Mouse (Mus musculus): ENCODE results near the gene Ston2.

Ston2 gene

DNA sequence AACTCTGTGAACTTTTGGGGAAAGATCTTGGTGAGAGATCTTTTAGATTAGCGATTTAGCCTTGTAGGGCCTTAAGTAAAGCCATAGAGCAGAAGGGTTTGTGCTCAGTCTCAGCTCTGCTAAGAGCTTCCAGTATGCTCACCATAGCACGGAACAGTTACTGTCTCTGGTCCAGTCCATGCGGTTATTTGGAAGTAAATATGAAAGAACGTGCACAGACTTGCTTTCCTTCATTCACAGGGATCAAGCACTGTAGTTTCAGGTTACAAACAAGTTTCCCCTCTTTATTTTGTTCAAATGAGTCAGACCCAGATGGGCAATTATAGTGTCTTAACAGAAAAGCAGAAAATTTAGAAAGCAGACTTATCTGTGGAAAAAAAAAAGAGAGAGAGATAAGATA is 125.3 kb downstream of the Ston2 start:
- no peak for DNase-seq (ENCODE audit: low spot score)

DNA sequence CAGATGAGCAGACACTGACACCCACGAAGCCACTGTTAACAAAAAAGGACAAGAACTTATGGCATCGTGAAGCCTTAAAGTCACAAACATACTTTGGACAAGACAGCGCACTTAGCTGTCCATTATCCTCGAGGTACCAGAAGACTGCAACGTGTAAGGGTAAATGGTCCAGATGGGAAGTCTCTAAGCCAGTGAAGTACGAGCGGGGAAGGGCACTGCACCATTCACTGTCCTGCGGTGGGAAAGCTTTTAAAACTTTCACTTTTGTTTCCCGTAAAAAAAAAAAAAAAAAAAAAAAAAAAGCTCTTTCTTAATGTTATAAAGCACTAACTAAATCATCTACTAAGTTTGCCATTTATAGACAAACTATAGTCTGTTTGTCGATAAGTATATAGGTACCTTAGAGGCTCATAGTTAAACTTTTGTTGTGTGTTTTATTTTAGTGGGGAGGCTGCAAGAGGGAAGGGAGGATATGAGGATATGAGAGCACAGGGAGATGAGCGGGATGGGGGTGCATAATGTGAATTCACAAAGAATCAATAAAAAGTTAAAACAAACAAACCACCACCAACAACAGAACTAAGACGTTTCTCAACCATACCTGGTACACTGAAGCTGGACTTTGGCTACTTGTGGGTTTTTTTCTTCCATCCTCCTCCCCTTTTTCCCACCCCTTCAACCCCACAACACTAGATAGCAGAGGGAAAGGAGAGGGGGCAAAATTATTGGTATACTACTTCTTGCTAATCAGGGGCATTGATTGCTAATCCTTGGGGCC is 127.4 kb downstream of the Ston2 start:
- no peak for DNase-seq (ENCODE audit: low spot score)

DNA sequence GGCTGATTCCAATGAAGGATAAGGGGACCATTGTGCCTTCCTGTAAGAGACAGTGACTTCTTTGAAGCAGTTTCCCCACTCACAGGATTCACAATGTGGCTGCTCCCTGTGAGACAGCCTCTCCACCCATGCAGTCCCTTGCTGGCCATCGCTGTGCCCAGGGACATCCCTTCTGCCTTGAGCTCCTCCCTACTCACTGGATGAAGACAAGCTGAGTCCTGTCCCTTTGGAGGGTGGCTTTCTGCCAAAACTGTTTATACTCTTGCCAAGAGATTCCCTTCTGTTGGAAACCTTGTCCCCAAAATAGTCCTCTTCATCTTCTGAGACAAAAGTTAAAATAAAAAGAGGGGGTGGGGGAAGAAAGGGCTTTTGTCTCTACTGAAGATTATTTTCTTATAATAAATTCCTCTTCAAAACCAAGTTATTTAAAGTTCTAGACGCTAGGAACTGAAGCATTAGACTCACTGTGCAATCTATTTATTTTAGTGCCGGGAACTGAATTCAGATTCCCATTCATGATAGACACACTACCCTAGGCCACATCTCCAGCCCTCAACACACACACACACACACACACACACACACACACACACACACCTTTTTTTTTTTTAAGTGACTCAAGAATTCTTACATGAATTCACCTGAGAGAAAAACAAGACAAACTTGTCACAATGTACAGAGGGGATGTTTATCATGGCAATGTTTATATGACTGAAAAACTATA is 133.6 kb downstream of the Ston2 start:
- DNase-seq (ENCODE audit: low spot score) = no peak

DNA sequence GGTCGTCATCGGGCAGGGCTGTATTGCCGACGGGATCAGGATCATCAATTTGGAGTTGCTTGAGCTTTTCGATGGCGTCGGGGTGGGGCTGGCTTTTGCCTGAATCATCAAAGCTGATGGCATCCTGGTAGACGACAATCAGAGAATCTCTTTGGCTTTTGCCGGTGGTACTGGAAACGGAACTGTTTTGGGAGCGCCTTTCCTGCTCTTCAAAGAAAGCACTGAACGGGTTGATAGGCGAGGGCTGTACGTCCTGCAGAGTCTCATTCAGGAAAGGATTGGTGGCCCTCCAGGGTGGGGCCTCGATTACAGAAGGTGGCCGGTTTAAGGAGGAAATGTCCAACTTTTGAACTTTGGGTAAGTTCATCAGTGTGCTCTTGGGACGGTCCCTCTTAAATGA is 139.8 kb downstream of the Ston2 start:
- DNase-seq (ENCODE audit: low spot score) = no peak

DNA sequence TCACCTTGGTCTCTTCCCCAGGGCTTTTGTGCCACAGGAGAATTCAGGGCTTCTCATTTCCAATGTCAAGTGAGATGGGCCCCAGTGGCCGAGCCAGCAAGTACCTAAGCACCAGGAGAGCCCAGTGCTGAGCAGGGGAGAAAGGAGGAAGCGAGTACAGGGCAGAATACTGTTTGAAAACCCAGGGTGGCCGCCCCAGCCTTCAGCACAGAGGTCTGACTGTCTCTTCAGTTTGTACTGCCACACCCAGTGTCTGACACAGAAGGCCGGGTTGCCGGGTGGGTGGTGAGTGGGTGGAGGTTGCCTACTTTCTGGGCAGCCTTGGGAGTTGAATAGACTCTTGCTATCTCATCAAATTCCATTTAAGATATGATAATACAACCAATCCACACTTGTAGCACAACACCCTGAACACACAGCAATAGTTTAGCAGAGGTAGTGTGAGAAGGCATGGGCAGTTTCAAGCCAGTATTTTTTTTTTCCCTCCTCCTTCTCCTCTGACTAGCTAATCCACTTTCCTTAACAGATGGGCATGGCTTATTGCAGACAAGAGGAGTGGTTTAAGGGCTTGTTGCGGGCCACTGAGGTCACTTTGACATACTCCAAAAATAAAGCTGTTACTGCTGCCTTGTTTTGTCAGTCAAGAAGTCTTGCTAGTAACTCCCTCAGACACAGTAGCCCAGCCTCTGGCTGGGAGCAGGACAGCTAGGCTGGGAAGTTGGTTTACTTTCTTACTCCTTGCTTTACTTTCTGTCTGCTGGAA is 142.6 kb downstream of the Ston2 start:
- no peak for DNase-seq (ENCODE audit: low spot score)

DNA sequence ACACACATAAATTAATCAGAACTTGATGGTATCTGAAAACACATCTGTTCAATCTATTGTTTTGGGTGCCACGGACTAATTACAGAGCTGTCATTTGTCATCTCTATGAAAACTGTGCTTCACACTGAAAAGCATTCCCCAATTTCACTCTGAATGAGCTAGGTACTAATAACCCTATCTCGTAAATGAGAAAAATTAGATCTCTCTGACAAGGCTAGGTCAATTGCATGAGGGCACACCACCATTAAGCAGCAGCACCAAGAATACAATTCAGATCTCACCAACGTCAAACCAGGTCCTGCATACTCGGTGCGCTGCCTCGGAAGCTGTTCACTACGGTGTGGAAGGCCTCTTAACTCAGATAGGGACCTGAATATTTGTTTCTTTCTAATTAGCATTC is 145.0 kb downstream of the Ston2 start:
- DNase-seq (ENCODE audit: low spot score) = peak; percentile 55

DNA sequence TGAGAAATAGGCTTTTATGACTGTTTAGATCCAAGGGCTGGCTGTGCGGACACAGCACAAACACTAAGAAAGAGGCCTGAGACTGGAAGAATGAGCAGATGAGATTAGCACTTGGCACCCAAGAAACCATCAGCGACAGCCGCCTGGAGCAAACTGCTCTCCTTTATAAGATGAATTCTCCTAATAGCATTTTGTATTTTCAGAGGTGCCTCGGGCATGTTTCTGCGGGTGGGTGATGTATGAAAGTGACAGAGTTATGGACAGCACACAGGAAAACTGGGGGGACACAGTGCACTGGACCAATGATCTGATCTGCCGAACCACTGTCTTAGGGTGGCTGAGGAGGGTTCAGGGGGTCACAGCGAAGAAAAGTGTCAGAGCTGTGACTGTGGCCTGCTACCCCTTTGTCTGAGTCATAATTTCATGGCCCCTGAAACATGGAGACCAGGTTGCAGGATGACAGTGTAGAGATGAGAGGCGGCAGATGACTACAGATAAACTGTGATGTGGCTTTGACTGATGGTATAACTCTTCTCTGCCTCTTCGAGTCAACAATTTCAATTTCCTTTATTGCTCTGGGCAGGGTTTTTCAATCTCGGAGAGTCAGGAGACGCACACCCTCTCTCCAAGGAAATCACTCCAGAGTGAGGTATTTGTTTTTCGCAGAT is 145.6 kb downstream of the Ston2 start:
- DNase-seq (ENCODE audit: low spot score) = no peak

DNA sequence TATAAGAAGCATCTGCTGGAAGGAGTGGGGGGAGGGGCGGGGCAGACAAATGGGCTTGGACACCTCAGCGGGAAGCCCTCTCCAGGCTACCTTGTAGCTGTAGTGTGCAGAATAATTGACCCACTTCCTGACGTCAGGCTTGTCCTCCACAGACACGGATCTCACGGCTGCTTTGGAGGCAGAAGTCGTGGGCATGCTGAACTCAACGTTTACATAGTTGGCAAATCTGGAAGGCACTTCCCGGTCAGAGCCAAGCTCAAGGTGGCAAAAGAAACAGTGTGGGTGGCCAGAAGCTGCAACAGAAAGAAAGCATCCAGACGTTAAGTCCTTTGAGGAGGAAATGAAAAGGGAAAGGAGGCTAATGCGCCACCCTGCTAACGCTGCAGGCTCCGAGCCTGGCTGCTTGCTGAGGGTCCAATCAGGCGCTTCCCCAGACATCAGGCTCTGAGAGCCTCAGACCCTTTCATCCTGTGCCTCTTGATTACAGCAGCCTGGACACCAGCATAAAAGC is 146.5 kb downstream of the Ston2 start:
- peak; percentile 95 for DNase-seq (ENCODE audit: low spot score)

DNA sequence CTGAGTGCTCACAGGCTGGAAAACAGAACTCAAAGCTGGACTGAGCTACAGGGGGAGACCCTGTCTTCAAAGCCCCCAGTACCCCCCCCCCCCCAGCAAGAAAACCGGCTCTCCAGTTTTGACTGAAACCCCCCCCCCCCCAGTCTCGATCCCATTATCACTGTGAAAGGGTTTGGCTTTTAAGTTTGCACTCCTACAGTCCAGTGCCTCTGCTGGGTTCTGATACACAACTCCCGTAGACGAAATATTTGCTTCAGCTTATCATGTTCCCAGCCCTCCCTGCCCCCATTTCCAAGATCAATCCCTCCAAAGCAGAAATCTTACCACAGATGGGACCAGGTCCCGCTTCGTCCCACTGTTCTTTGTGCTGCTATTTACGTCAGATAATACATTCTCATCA is 147.1 kb downstream of the Ston2 start:
- no peak for DNase-seq (ENCODE audit: low spot score)

DNA sequence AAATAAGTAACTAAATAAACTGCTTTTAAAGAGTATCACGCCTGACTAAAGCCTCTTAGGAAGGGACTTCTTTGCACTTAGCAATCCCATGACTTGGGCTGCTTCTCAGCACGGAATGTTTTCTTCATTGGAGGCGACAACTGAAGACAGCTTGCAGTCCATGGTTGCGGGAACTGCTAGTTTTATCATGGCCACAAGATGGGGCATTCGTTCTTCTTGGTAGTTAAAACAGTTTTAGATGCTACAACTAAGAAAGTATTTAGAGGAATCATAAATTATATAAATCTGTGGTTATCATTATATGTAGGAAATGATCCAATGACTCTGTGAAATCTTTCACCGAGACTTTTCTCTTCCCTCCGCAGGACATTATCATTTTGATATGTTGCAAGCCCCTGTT is 147.5 kb downstream of the Ston2 start:
- peak; percentile 87 for DNase-seq (ENCODE audit: low spot score)

DNA sequence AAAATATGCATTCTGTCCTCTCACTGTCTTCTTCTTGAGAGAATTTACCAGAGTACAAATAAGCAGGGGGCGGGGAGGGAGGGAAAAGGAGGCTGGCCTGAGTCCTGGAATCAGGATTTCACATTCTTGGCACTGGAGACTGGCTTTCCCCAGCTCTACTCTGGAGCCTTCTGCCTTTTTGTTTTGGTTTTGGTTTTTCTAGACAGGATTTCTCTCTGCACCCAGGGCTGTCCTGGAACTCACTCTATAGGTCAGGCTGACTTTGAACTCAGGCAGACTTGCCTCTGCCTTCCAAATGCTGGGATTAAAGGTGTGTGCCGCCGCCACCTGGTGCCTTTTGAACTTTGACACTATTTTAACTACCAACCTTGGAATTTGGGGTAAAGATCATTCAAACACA is 149.8 kb downstream of the Ston2 start:
- DNase-seq (ENCODE audit: low spot score) = no peak

DNA sequence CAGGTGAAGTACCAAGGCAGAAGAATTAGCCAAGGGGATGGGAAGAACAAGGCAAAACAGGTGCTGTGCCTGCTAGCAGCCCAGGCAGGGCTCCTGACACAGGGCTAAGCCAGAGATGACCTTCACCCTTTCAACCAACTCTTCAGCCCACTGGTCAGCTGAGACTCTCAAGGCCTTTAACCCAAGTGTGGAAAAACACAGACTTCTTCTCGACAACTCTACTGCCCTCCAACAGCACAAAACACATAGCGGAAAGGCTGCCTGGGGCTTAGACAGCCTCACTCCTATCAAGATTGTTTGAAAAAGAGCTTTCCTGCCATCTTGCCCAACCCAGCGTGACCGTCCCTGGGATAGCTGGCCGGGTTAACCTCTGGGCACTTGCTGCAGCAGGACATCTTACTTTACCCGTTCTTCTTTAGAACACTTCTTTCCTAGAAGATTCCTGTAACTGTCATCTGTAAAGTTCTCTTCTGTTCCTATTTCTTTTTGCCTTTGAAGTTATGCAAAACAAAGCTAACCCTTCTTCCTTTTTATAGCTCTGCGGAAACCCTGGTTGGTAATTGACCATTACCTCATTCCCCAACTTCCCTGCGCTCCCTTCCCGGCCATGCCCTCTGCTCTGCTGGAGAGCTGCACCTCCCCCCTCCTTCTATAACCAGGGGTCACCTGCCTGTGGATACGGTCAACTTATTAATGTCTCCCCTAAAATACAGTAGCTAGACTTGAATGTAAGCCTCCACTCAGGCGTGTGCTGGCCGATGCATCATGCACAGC is 150.9 kb downstream of the Ston2 start:
- DNase-seq (ENCODE audit: low spot score) = peak; percentile 40

DNA sequence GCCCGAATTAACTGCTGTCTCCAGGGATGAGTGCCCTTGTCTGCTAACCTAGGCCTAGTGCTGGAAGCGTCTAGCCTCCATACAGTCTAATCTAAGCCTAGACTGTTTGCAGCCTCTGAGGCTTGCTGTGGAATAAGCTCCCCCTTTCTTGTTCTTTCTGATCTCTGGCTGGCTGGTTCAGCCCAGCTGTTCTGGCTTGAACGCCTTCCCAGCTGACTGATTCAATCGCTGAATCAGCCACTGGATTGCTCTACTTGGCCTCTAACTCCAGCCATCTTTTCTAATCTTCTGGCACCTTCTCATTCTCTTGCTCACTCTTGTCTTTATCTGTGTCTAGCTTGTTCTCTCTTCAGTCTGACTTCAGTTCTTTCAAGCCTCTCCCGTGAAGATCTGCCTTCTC is 161.7 kb downstream of the Ston2 start:
- DNase-seq (ENCODE audit: low spot score) = no peak

DNA sequence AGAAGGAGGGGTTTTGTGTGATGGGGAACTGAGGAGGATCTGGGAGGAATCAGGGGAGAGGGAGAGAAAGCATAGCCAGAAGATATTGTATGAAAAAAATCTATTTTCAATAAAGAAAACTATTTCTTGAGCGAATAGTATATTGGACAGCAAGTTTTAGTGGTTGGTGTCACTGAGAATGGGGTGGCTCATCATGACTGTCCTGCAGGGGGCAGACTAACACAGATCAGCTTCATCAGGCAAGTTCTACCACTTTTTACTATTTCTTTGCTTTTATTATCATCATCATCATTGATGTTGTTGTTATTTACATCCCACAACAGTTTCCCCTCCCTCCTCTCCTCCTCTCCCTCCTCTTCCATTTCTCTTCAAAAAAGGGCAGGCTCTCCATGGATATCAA is 163.2 kb downstream of the Ston2 start:
- DNase-seq (ENCODE audit: low spot score) = peak; percentile 51

DNA sequence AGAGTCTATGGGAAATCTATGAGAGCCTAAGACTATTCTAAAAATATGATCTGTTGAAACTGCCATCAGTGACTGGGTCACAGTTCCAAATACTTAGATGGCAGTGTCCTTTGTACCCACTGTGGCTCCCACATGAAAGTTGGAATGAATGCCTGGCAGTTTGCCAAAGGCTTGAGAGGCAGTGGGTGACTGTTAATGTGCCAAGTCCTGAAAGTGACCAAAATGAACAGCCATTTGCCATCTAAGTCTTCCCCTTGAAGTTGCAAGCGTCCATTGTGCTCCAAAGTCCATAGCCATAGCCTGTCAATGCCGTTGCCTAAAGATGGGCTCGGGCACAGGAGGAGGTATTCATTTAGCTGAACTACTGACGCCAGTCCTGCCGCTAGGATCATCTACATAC is 178.8 kb downstream of the Ston2 start:
- no peak for DNase-seq (ENCODE audit: low spot score)

DNA sequence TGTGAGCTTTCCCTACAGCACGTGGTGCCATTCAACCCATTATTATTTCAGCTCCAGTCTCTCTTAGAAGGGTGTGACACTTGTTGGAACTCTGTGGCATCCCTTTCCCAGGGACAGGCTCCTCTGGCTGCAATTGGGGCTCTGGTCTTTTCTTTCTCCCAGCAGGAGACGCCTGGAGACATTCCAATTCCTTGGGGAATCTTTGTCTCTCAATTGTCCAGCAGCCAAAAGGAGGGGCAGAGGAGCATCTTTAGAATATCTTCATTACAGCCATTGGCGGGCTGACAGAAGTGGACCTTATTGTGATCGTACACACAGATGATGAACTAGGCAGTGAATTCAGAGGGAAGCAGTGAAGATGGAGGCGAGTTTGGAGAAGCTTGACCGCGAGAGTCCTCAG is 180.5 kb downstream of the Ston2 start:
- peak; percentile 39 for DNase-seq (ENCODE audit: low spot score)

DNA sequence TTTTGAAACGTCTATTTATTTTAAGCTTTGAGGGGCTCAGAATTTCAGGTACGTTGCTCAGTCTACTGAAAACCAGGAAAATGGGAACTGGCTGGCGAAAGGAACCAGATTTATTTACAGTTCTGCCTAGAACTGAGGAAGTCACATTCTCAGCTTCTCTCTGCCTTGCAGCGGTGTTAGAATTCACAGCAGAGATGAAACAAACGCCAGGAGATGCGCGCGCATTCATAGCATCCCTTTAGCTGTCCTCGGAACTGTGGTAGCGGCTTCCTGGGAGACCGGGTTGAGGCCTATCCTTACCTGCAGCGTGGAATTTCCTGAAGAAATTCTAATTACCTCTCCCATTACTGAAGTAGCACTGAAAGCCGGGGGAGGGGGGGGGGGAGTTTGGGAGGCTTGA is 181.5 kb downstream of the Ston2 start:
- no peak for DNase-seq (ENCODE audit: low spot score)

DNA sequence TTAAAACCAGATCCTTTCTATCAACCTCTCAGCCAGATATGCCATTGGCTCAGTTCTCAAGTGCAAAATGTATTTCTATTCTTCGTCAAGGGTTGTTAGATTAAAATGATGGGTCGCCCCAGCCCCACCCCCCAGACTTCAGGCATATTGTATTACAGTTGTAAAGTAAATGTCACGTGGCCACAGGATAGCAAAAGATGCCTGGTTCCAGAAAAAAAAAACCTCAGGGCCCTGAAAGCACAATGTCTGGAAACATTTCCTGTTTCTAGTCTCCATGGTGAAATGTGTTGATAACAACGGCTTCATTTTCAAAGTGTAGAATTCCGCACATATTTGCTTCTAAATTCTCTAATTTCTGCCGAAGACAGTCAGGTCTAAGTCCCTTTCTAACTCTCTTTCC is 183.6 kb downstream of the Ston2 start:
- DNase-seq (ENCODE audit: low spot score) = no peak

DNA sequence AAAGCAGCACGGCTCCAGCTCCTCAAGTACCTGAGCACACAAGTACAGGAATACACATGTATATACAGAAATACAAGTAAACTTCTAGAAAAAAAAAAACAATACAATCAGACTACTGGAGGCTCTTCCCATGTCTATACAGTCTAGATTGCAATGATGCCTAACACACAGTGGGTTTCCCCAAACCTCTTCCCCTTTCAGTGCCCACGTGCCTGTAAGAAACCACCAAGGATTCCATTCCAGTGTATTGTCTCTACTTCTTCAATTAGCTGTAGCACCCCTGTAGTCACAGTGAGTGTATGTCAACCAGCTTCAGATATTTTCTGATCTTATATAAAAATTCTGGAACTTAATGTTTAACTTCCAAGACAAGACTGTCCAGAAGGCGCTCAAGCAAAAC is 196.1 kb downstream of the Ston2 start:
- no peak for DNase-seq (ENCODE audit: low spot score)

DNA sequence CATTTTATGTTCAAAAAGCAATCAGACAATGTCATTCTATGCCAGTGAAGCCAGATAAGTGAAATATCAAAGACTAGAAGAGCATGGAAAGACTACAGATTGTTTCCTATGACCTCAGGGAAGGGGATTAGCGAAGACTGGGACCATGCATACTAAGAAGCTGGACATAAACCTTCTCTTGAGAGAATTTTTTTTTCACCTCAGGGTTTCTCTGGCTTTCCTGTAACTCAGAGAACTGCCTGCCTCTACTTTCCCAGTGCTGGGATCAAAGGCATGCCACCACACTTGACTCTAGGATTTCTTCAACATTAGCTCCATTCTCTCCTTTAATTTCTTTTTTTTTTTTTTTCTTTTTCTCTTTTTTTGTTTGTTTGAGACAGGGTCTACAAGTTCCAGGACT is 197.0 kb downstream of the Ston2 start:
- peak; percentile 5 for DNase-seq (ENCODE audit: low spot score)

DNA sequence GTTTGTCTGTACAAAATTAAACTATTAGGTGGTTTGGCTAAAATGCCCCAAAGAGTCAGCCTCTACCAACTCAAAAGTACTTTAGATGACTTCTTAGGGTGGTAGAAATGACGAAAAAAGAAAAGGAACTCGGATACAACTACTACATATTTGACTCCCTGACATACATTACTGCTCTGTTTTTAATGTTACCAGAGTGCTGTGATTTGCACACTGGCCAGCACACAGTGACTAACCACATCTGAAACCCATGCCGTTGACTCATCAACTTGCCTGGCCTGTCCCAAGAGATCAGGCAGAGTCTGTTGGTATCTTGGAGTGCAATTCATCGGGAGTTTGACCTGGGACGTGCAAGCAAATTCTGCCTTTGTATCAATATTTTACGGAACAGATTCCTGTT is 197.5 kb downstream of the Ston2 start:
- no peak for DNase-seq (ENCODE audit: low spot score)
